Mouse (Mus musculus): ENCODE results near the gene Atad5.

DNA sequence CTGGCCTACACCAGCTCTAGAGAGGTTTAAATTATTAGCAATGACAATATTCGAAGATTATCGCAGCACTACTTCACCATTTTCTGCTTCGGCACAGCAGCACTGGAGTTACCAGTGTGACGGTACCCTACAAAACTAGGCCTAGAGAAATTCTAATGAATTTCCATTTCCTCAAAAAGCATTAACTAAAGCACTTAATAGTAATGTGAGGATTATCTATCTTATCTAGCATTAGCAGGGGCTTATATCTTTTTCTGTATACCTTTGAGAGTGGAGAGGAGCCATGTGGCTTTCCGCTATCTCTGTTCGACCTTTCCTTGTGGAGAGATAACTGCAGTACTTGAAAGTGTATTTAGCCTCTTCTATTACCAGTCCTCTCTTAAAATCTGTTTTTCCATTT, 9.4 kb upstream of the Atad5 start:
- TF ChIP-seq CTCF (IDR thresholded peaks at IDR 0.05; ENCODE audit: borderline replicate concordance, extremely low read depth, insufficient read depth, insufficient read length) (no peak), POLR2A (IDR thresholded peaks at IDR 0.05; ENCODE audit: borderline replicate concordance, extremely low read depth, insufficient read depth, insufficient read length, poor library complexity, severe bottlenecking) (no peak)
